ENCODE assay signal across 15 mouse cellular contexts in genomic region chr16:39273490-39273889, GRCm38 (mm10).
"Had no signal": no experiment of that assay in that cellular context is flagged by ENCODE, and none has a peak within 500 bp of the region (broad histone marks: within the 10 kb centered on the region; RNA-seq: fewer than 3 reads in every experiment).

No protein-coding gene starts in this region.

- DNase-seq: retina, postnatal 1 day; right cerebral cortex, adult 18-20 months; right cerebral cortex, postnatal 14 days; right cerebral cortex, postnatal 25 days; right cerebral cortex, postnatal 4 days; spleen, adult 18-20 months; thymus, adult 18-20 months; thymus, adult 2 months; thymus, postnatal 14 days; thymus, postnatal 25 days; thymus, postnatal 36 days; thymus, postnatal 4 days had no signal

- H3K27ac ChIP-seq: neural tube, embryonic 15.5 days; stomach, embryonic 15.5 days; stomach, postnatal 0 days had no signal

- H3K4me3 ChIP-seq: neural tube, embryonic 15.5 days; stomach, embryonic 15.5 days had no signal
